Mouse (Mus musculus): ENCODE measurements around the gene Gldn. TPM values are rescaled to one million over a fixed set of nuclear protein-coding genes. Genes with fewer than 3 reads are reported as not detected.
A peak's percentile ranks its signal among the peaks of the same experiment; 100 is the strongest.

Gene Gldn
- polyA plus RNA-seq, 1 experiment from 2014 or later, result 0.19 TPM

DNA sequence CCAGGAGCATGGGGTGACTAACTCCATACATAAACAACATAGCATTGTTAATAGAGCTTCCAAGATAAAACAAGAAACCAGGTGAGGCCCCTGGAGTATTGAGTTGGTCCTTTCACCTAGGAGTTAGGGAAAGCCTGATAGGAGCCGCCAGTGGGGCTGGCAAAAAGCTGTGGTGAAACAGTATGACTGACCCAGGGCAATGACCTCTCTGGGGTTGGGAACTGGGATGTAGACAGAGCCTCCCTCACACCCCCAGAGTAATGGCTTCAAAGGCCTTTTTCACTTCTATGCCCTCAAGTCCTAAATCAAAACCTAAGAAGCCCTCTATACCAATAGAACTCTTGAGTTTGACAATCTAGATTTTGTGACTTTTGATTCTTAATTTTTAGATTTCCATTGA lies 21.9 kb downstream of the Gldn start:
- WGBS, result 77% methylated on average over 1 of the region's 1 CpGs
- H3K4me3 ChIP-seq, result no peak overlapping the region

GRCm38 (mm10) chr9:54308751-54309358 lies 22.6 kb downstream of the Gldn start:
- WGBS, result 29% methylated on average over 2 of the region's 2 CpGs
- Histone ChIP-seq H3K4me1 (peaks cover 12% of the 10 kb centered on the region), H3K27me3 (no peaks in the 10 kb centered on the region), H3K36me3 (ENCODE audit: poor library complexity, severe bottlenecking) (no peaks in the 10 kb centered on the region), H3K9me3 (replicated peaks) (no peaks in the 10 kb centered on the region), H3K4me3 (no peak overlapping the region), H3K9ac (no peak overlapping the region), H3K4me2 (no peak overlapping the region), H3K27ac (no peak overlapping the region)
- ATAC-seq, result peak; percentile 58; the same call in 1 of the 2 replicates

More for the DNA sequence above, 21.9 kb downstream of the Gldn start:
- no peaks in the 10 kb centered on the region for H3K36me3 ChIP-seq (ENCODE audit: poor library complexity, severe bottlenecking)
- no peak for ATAC-seq
- peaks cover 12% of the 10 kb centered on the region for H3K4me1 ChIP-seq
- H3K27me3 ChIP-seq, result no peaks in the 10 kb centered on the region
- H3K27ac ChIP-seq, result no peak overlapping the region
- H3K9me3 ChIP-seq (replicated peaks), result no peaks in the 10 kb centered on the region
- H3K4me2 ChIP-seq, result no peak overlapping the region
- H3K9ac ChIP-seq, result no peak overlapping the region

- Histone ChIP-seq H3K9ac (no peak overlapping the region), H3K27me3 (no peaks in the 10 kb centered on the region), H3K36me3 (ENCODE audit: poor library complexity, severe bottlenecking) (no peaks in the 10 kb centered on the region), H3K4me2 (no peak overlapping the region), H3K4me3 (no peak overlapping the region), H3K9me3 (replicated peaks) (no peaks in the 10 kb centered on the region), H3K27ac (no peak overlapping the region), H3K4me1 (no peaks in the 10 kb centered on the region)
- WGBS, result 80% methylated on average over 9 of the region's 9 CpGs
- ATAC-seq, result no peak
These were observed 30.1 kb downstream of the Gldn start for GRCm38 (mm10) chr9:54316363-54316762.

- Histone ChIP-seq H3K27me3 (no peaks in the 10 kb centered on the region), H3K4me3 (no peak overlapping the region), H3K4me1 (peaks cover 2% of the 10 kb centered on the region; the same call in 1 of the 2 replicates), H3K27ac (no peak overlapping the region), H3K9ac (no peak overlapping the region), H3K36me3 (ENCODE audit: poor library complexity, severe bottlenecking) (no peaks in the 10 kb centered on the region), H3K9me3 (replicated peaks) (no peaks in the 10 kb centered on the region), H3K4me2 (no peak overlapping the region)
- WGBS, result 44% methylated on average over 8 of the region's 8 CpGs
- no peak for ATAC-seq
These were observed 37.2 kb downstream of the Gldn start for GRCm38 (mm10) chr9:54323456-54323855.

GRCm38 (mm10) chr9:54329201-54329600 lies 42.9 kb downstream of the Gldn start:
- Histone ChIP-seq H3K4me3 (no peak overlapping the region), H3K4me1 (peaks cover 7% of the 10 kb centered on the region), H3K36me3 (ENCODE audit: poor library complexity, severe bottlenecking) (no peaks in the 10 kb centered on the region), H3K27me3 (no peaks in the 10 kb centered on the region), H3K9ac (no peak overlapping the region), H3K4me2 (no peak overlapping the region), H3K27ac (no peak overlapping the region), H3K9me3 (replicated peaks) (no peaks in the 10 kb centered on the region)
- 95% methylated on average over 7 of the region's 7 CpGs for WGBS
- no peak for ATAC-seq

DNA sequence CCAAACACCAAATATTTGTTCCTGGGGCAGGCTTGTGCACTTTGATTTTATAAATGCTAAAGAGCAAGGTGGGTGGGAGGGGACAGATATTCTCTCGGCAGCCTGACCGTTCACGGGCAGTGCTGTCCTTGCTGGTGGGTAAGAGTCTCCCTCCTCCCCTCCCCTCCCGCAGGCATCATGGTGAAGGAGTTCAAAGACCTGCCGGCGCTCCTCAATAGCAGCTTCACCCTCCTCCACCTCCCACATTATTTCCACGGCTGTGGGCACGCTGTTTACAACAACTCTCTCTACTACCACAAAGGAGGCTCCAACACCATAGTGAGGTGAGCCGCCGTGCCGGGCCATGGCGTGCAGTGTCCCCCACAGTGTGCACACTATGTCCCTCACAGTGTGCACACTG lies 49.3 kb downstream of the Gldn start:
- Histone ChIP-seq H3K27ac (no peak overlapping the region), H3K36me3 (ENCODE audit: poor library complexity, severe bottlenecking) (no peaks in the 10 kb centered on the region), H3K4me3 (no peak overlapping the region), H3K27me3 (no peaks in the 10 kb centered on the region), H3K4me1 (peaks cover 8% of the 10 kb centered on the region), H3K4me2 (no peak overlapping the region), H3K9ac (no peak overlapping the region), H3K9me3 (replicated peaks) (no peaks in the 10 kb centered on the region)
- 5% methylated on average over 12 of the region's 12 CpGs for whole genome bisulfite sequencing
- peak; percentile 45; the same call in 1 of the 2 replicates for ATAC-seq

- Histone ChIP-seq H3K27me3 (no peaks in the 10 kb centered on the region), H3K4me1 (peaks cover 8% of the 10 kb centered on the region), H3K4me2 (no peak overlapping the region), H3K4me3 (no peak overlapping the region), H3K9me3 (replicated peaks) (no peaks in the 10 kb centered on the region), H3K27ac (no peak overlapping the region), H3K9ac (no peak overlapping the region), H3K36me3 (ENCODE audit: poor library complexity, severe bottlenecking) (no peaks in the 10 kb centered on the region)
- peak; percentile 75 for ATAC-seq
- 45% methylated on average over 6 of the region's 6 CpGs for WGBS
These were observed 50.4 kb downstream of the Gldn start for GRCm38 (mm10) chr9:54336532-54337144.

DNA sequence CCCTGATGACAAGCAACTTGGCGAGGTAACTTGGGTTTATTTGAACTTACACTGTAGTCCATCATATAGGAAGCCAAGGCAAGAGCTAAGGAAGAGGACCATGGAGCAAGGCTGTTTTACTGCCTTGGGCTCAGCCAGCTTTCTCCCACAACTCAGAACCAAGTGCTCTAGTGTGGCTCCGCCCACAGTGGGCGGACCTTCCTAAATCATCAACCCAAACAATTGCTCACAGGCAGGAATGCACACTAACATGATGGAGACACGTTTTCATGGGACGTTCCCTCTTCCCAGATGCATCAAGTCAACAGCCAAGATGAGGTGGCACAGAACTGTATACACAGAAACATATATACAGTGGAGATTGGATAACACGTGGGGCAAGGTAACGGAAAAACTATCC lies 55.7 kb downstream of the Gldn start:
- ATAC-seq, result no peak

GRCm38 (mm10) chr9:54356756-54357155 lies 70.5 kb downstream of the Gldn start:
- Histone ChIP-seq H3K4me1 (no peaks in the 10 kb centered on the region), H3K27ac (no peak overlapping the region), H3K36me3 (ENCODE audit: poor library complexity, severe bottlenecking) (no peaks in the 10 kb centered on the region), H3K9me3 (replicated peaks) (no peaks in the 10 kb centered on the region), H3K9ac (no peak overlapping the region), H3K27me3 (no peaks in the 10 kb centered on the region), H3K4me3 (no peak overlapping the region), H3K4me2 (no peak overlapping the region)
- 93% methylated on average over 8 of the region's 8 CpGs for WGBS
- ATAC-seq, result no peak

More for the DNA sequence above, 55.7 kb downstream of the Gldn start:
- no peaks in the 10 kb centered on the region for H3K9me3 ChIP-seq (replicated peaks)
- no peak overlapping the region for H3K9ac ChIP-seq
- H3K4me3 ChIP-seq, result no peak overlapping the region
- H3K27ac ChIP-seq, result no peak overlapping the region
- 81% methylated on average over 7 of the region's 7 CpGs for WGBS
- no peaks in the 10 kb centered on the region for H3K27me3 ChIP-seq
- no peaks in the 10 kb centered on the region for H3K36me3 ChIP-seq (ENCODE audit: poor library complexity, severe bottlenecking)
- no peaks in the 10 kb centered on the region for H3K4me1 ChIP-seq
- H3K4me2 ChIP-seq, result no peak overlapping the region

Other genes starting within 250 kb of the Gldn start
- 0.12 and 0.19 TPM in 2 replicates for gene Tnfaip8l3, start 218.1 kb upstream of the Gldn start, polyA plus RNA-seq (2015; fragmentation: Nextera tagmentation; extraction: Ambion mirVana)
- gene Cyp19a1, start 18.4 kb upstream of the Gldn start, polyA plus RNA-seq (2015; fragmentation: Nextera tagmentation; extraction: Ambion mirVana), result 0.14 and 0.18 TPM in 2 replicates
- gene Dmxl2, start 215.1 kb downstream of the Gldn start, polyA plus RNA-seq (2015; fragmentation: Nextera tagmentation; extraction: Ambion mirVana), result 29.1 and 30.0 TPM in 2 replicates

All from forebrain, embryonic 13.5 days (tissue).